8 mouse cellular contexts compared by ENCODE assay signal in genomic region chr7:110164103-110164681, GRCm38 (mm10). TPM values are rescaled to one million over a fixed set of nuclear protein-coding genes. Genes with fewer than 3 reads are reported as not detected.
DNase-seq lines count a peak whose midpoint lies in the region; ATAC-seq and TF ChIP-seq lines count a peak whose summit lies in the region.

No protein-coding gene starts in this region.

- no peaks in the 10 kb centered on the region for H3K4me1 ChIP-seq in cortical plate, adult 2 months (ENCODE audit: control insufficient read depth, insufficient read depth, low read length)
- H3K4me1 ChIP-seq in megakaryocyte, embryonic 14.5 days = peaks cover 30% of the 10 kb centered on the region

- ATAC-seq in activated CD4-positive, CD25-positive, alpha-beta regulatory T cell, adult 4 months = peak; percentile 61

- no peaks in the 10 kb centered on the region for H3K36me3 ChIP-seq in megakaryocyte, embryonic 14.5 days (replicated peaks; ENCODE audit: low read length)

- no peak for TF ChIP-seq POLR2A in cortical plate, adult 2 months (IDR thresholded peaks at IDR 0.05; ENCODE audit: extremely low read depth, insufficient read depth, low read length)

- peak; percentile 86 to 89 for DNase-seq in gastrocnemius, adult 8-10 months (ENCODE audit: low spot score in 2 of 2)
- peak; percentile 79 for DNase-seq in hindlimb bud, embryonic 11.5 days (ENCODE audit: extremely low spot score, low read depth, low spot score)
- peak; percentile 40 to 63 for DNase-seq in left cerebral cortex, adult 8-10 months (ENCODE audit: low spot score in 2 of 2)
- DNase-seq in right cerebral cortex, postnatal 10 days (ENCODE audit: low spot score in 2 of 2) = peak; percentile 81 to 86
- DNase-seq in urinary bladder, postnatal 25 days (ENCODE audit: low spot score) = peak; percentile 82

- peak; percentile 32; the same call in 1 of the 2 replicates for TF ChIP-seq CTCF in cortical plate, adult 2 months (IDR thresholded peaks at IDR 0.05; ENCODE audit: extremely low read depth, insufficient read depth, low read length)

- peak overlapping the region; percentile 43 for H3K4me3 ChIP-seq in cortical plate, adult 2 months (ENCODE audit: insufficient read depth, low read length)
- peak overlapping the region; percentile 92 for H3K4me3 ChIP-seq in megakaryocyte, embryonic 14.5 days (replicated peaks)

- H3K9me3 ChIP-seq in megakaryocyte, embryonic 14.5 days = no peaks in the 10 kb centered on the region

- H3K27ac ChIP-seq in cortical plate, adult 2 months (ENCODE audit: insufficient read depth, low read length) = no peak overlapping the region

- H3K27me3 ChIP-seq in megakaryocyte, embryonic 14.5 days (replicated peaks) = peaks cover 2% of the 10 kb centered on the region

RNA-seq across cellular contexts. Expression of gene Wee1, which starts 42.3 kb away (rescaled TPM):
- 1 to 10 TPM; 2.4 to 3.0 TPM for polyA plus RNA-seq in activated CD4-positive, CD25-positive, alpha-beta regulatory T cell, adult 4 months (2017; shearing (Covaris generic))
- polyA plus RNA-seq in cortical plate, adult 2 months (2012; rRNA removed) = 15.2 and 15.4 TPM in 2 replicates
- total RNA-seq in gastrocnemius, adult 8-10 months (2022) = 1 to 10 TPM; 2.4 to 2.9 (median 2.4) TPM
- 10 to 100 TPM; 21.0 to 24.7 (median 22.3) TPM for total RNA-seq in left cerebral cortex, adult 8-10 months (2022)
- 4.0 and 4.1 TPM in 2 replicates for polyA plus RNA-seq in megakaryocyte, embryonic 14.5 days (2012; ENCODE audit: insufficient read depth, low replicate concordance)

RNA-seq across cellular contexts. Expression of gene Swap70, which starts 57.3 kb away (rescaled TPM):
- polyA plus RNA-seq in activated CD4-positive, CD25-positive, alpha-beta regulatory T cell, adult 4 months (2017; shearing (Covaris generic)) = 10 to 100 TPM; 38.4 to 43.6 TPM
- 9.8 and 10.5 TPM in 2 replicates for polyA plus RNA-seq in cortical plate, adult 2 months (2012; rRNA removed)
- total RNA-seq in gastrocnemius, adult 8-10 months (2022) = 1 to 10 TPM; 4.5 to 6.0 (median 5.4) TPM
- total RNA-seq in left cerebral cortex, adult 8-10 months (2022) = 10 to 100 TPM; 10.5 to 12.7 (median 12.1) TPM
- polyA plus RNA-seq in megakaryocyte, embryonic 14.5 days (2012; ENCODE audit: insufficient read depth, low replicate concordance) = 4.5 and 8.4 TPM in 2 replicates
